Mouse (Mus musculus) ES-E14 (cell line): ENCODE results near the gene Trpv2. TPM values are rescaled to one million over a fixed set of nuclear protein-coding genes. Genes with fewer than 3 reads are reported as not detected.

Experiments
- DNase-seq: peaks from one replicate; pipeline ENCODE4 v3.0.0-alpha.2; 2013; ENCODE audit warnings: low read depth, low spot score
- H3K27ac ChIP-seq: 2 replicates; pipeline ENCODE4 v1.5.1; 2012; ENCODE audit warnings: low read depth, mild to moderate bottlenecking, low read length, moderate library complexity, mixed read lengths; ENCODE audit not compliant: poor library complexity, insufficient read depth, severe bottlenecking
- H3K36me3 ChIP-seq: 2 replicates; pipeline ENCODE4 v1.6.1; 2012; ENCODE audit warnings: mild to moderate bottlenecking, low read length, moderate library complexity, mixed read lengths; ENCODE audit not compliant: control insufficient read depth, poor library complexity, insufficient read depth, severe bottlenecking
- H3K4me1 ChIP-seq, 2 experiments: fragments of 150-350 bp in 1 of 2; sonication (generic) in 1 of 2; 2 replicates each; pipeline ENCODE4 v1.6.1; 2012; ENCODE audit warnings: low read length in 2 of 2, mild to moderate bottlenecking in 1 of 2, mixed read lengths in 1 of 2; ENCODE audit not compliant: control insufficient read depth in 2 of 2, insufficient read depth in 2 of 2, poor library complexity in 1 of 2
- H3K4me3 ChIP-seq, 2 experiments: fragments of 150-350 bp in 1 of 2; sonication (generic) in 1 of 2; 2 replicates each; pipeline ENCODE4 v1.5.1; 2012; ENCODE audit warnings: low read length in 2 of 2, low read depth in 1 of 2, mild to moderate bottlenecking in 1 of 2, mixed read lengths in 1 of 2; ENCODE audit not compliant: insufficient read depth in 1 of 2, poor library complexity in 1 of 2, severe bottlenecking in 1 of 2
- H3K9ac ChIP-seq: 2 replicates; pipeline ENCODE4 v1.6.1; 2012; ENCODE audit warnings: low read depth, mild to moderate bottlenecking, low read length, mixed read lengths; ENCODE audit not compliant: poor library complexity, insufficient read depth, severe bottlenecking
- H3K9me3 ChIP-seq: fragments of 150-350 bp; sonication (generic); 2 replicates; pipeline ENCODE4 v1.6.1; 2012; ENCODE audit warnings: low read depth, mild to moderate bottlenecking, low read length; ENCODE audit not compliant: control insufficient read depth, insufficient read depth
- CHD2 ChIP-seq: IDR thresholded peaks from 2 replicates; pipeline ENCODE4 v1.6.1; 2014; ENCODE audit warnings: mild to moderate bottlenecking, low read depth, low read length, inconsistent platforms
- HCFC1 ChIP-seq: IDR thresholded peaks from 2 replicates; pipeline ENCODE4 v1.6.1; 2012; ENCODE audit warnings: low read length, inconsistent platforms, borderline replicate concordance; ENCODE audit not compliant: insufficient read depth
- MAFK ChIP-seq: IDR thresholded peaks from 2 replicates; pipeline ENCODE4 v1.6.1; 2014; ENCODE audit warnings: mild to moderate bottlenecking, low read depth, low read length, inconsistent platforms; ENCODE audit not compliant: insufficient read depth
- ZC3H11A ChIP-seq: IDR thresholded peaks from 2 replicates; pipeline ENCODE4 v1.6.1; 2012; ENCODE audit warnings: low read depth, mild to moderate bottlenecking, inconsistent platforms, low read length, borderline replicate concordance
- ZNF384 ChIP-seq: IDR thresholded peaks from 2 replicates; pipeline ENCODE4 v1.6.1; 2012; ENCODE audit warnings: low read depth, low read length, inconsistent platforms
- in situ Hi-C, 2 experiments: fragments of 600-800 bp; cut with MboI; formaldehyde crosslinking; loops; one replicate each; pipeline ENCODE4 v1.15.1; 2025; ENCODE audit warnings: low sequenced_read_pairs in 2 of 2, inconsistent platforms in 1 of 2; ENCODE audit not compliant: unreplicated experiment in 2 of 2
- total RNA-seq: library from RNA; depleted of rRNA; stranded (reverse); fragments of 300-350 nt; gene quantifications from 2 replicates; pipeline ENCODE4 v1.2.3, GENCODE M21; 2012

The Trpv2 gene
- total RNA-seq, 1 experiment: 9.8 TPM

DNA sequence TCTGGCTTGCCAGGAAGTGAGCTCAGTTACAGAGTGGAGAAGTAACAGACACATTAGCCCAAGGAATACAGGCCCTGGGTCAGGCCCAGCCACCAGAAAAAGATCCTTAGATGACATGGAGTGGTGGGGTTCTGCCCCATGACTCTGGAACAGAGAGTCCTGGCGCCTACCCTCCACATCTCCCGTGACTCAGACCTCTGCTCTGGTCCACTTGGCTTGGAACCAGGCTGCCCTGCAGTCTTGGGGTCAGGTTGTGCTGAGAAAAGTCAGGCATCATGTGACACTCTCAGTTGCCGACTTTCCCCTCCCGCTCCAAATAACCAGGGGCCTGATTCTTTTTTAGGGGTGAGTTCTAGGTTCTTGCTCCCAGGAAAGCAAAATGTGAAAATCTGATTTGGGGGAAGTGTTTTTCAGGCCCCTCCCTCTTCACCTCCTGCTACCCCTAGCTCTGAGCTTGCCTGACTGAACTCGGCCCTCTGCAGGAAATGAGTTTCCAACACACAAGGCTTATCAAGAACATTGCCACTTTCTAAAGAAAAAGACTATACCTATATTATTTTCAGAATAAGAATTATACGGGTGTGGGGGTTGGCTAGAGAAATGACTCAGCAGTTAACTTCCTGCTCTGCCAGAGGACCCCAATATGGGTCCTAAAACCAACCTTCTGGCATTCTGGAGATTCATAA is 15.2 kb upstream of the Trpv2 start:
- Histone ChIP-seq H3K4me1 (no peaks in the 10 kb centered on the region; a peak in 1 of 4 replicates), H3K9ac (no peak overlapping the region), H3K9me3 (no peaks in the 10 kb centered on the region), H3K27ac (no peak overlapping the region), H3K4me3 (no peak overlapping the region), H3K36me3 (no peaks in the 10 kb centered on the region; the same call in 1 of the 2 replicates)
- DNase-seq: no peak
- in situ Hi-C loops: no loop called here
- TF ChIP-seq HCFC1: no peak
- no peak for TF ChIP-seq CHD2
- no peak for TF ChIP-seq MAFK
- no peak for TF ChIP-seq ZC3H11A
- no peak for TF ChIP-seq ZNF384

DNA sequence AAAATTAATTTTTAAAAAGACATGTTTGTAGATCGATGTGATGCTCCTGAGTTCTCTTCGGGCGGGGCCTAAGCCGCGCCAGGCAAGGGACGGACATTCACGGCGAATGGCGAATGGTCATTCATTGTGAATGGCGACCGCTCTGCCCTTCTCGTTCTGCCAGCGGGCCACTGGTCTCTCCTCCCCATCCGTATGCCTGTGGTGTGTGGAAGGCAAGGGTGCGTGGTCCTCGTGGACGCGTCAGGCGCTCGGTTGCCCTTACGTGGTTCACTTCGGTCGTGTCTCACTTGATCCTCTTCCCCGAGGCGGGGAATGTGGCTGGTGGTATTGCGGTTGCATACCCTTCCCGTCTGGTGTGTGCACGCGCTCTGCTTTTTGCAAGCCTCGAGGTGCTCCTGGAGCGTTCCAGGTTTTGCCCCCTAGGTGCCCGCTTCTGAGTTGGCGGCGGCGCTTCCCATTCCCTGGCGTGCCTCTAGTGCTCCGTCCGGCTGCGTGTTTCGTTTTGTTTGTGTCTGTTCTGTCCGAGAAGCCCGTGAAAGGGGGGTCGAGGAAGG is 13.7 kb upstream of the Trpv2 start:
- H3K9ac ChIP-seq: peak overlapping the region; percentile 78
- no peaks in the 10 kb centered on the region for H3K9me3 ChIP-seq
- H3K27ac ChIP-seq: no peak overlapping the region
- in situ Hi-C loops: no loop called here
- DNase-seq: no peak
- no peaks in the 10 kb centered on the region for H3K36me3 ChIP-seq
- H3K4me3 ChIP-seq: peak overlapping the region; percentile 30 to 69
- TF ChIP-seq CHD2: no peak
- no peak for TF ChIP-seq HCFC1
- no peak for TF ChIP-seq ZC3H11A
- no peak for TF ChIP-seq ZNF384
- TF ChIP-seq MAFK: no peak
- no peaks in the 10 kb centered on the region for H3K4me1 ChIP-seq

DNA sequence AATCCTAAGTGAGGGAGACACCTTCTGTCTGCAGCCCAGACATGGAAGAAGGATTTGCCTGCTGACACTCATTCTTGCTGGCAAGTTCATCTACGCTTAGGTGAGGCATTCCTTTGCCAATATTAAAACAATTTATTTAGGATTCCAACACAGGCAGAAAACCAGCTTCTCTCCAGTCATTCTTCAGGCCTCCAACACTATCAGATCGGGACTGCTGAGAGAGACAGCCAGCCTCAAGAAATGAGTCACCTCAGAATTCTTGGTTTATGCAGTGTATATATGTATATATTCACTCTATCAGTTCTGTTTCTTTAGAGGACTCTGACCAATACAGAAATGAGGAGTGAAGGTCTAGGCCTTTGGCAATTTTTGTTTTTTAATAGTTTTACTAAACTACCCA is 10.7 kb upstream of the Trpv2 start:
- H3K9me3 ChIP-seq: no peaks in the 10 kb centered on the region
- TF ChIP-seq MAFK (no peak), HCFC1 (no peak), CHD2 (no peak), ZC3H11A (no peak)
- in situ Hi-C loops: no loop called here

DNA sequence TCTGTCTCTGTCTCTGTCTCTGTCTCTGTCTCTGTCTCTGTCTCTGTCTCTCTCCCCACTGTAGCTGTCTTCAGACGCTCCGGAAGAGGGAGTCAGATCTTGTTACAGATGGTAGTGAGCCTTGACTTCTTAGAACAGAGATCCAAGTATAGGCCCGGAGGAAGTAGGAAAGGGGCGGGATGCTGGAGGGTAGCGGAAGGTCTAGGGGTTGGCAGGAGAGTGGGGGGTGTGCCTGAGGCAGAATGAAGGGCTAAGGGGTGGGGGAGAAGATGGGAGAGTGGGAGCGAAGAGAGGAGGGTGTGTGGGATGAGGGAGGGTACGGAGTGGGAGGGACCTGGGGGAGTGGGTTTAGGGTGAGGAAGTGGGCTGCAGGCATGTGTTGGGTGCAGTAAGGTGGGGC is 8.5 kb upstream of the Trpv2 start:
- no peak for DNase-seq
- no peak overlapping the region for H3K4me3 ChIP-seq
- in situ Hi-C loops: no loop called here
- TF ChIP-seq ZNF384 (no peak), HCFC1 (no peak), ZC3H11A (no peak), CHD2 (no peak), MAFK (no peak)
- H3K4me1 ChIP-seq: peaks cover 0 to 4% of the 10 kb centered on the region in 2 experiments; a peak in 1 of 4 replicates
- H3K9ac ChIP-seq: no peak overlapping the region
- no peak overlapping the region for H3K27ac ChIP-seq
- H3K9me3 ChIP-seq: no peaks in the 10 kb centered on the region
- no peaks in the 10 kb centered on the region for H3K36me3 ChIP-seq

More for the DNA sequence above, 10.7 kb upstream of the Trpv2 start:
- Histone ChIP-seq H3K4me1 (peaks cover 0 to 4% of the 10 kb centered on the region in 2 experiments; a peak in 1 of 4 replicates), H3K27ac (no peak overlapping the region), H3K36me3 (no peaks in the 10 kb centered on the region), H3K4me3 (no peak overlapping the region), H3K9ac (no peak overlapping the region)
- no peak for DNase-seq
